Mouse (Mus musculus) lung, embryonic 14.5 days (tissue): Measurements from ENCODE around the gene Heatr9. TPM values are rescaled to one million over a fixed set of nuclear protein-coding genes. Genes with fewer than 3 reads are reported as not detected.

Source experiments
- ATAC-seq: fragments of 200-750 bp; cut with Nextera tagmentation; 2 replicates; pipeline ENCODE4 v1.8.0; 2017; ENCODE audit warnings: mild to moderate bottlenecking, moderate TSS enrichment, moderate library complexity; ENCODE audit not compliant: insufficient read depth
- DNase-seq: peaks from one replicate; pipeline ENCODE4 v3.0.0-alpha.2; 2015
- H3K27ac ChIP-seq: fragments of 300-500 bp; sonication (generic); 2 replicates; pipeline ENCODE4 v1.5.1; 2014; ENCODE audit warnings: low read depth, mild to moderate bottlenecking, moderate library complexity
- H3K27me3 ChIP-seq: fragments of 300-500 bp; sonication (generic); 2 replicates; pipeline ENCODE4 v1.6.1; 2014; ENCODE audit warnings: low read length, control low read depth; ENCODE audit not compliant: insufficient read depth
- H3K36me3 ChIP-seq: fragments of 300-500 bp; sonication (generic); 2 replicates; pipeline ENCODE4 v1.6.1; 2014; ENCODE audit warnings: control low read depth; ENCODE audit not compliant: insufficient read depth
- H3K4me1 ChIP-seq: fragments of 300-500 bp; sonication (generic); 2 replicates; pipeline ENCODE4 v1.6.1; 2014; ENCODE audit warnings: antibody characterized with exemption, control low read depth; ENCODE audit not compliant: insufficient read depth
- H3K4me2 ChIP-seq: fragments of 300-500 bp; sonication (generic); 2 replicates; pipeline ENCODE4 v1.6.1; 2014; ENCODE audit warnings: mild to moderate bottlenecking
- H3K4me3 ChIP-seq: fragments of 300-500 bp; sonication (generic); 2 replicates; pipeline ENCODE4 v1.5.1; 2014; ENCODE audit warnings: low read depth, low read length
- H3K9ac ChIP-seq: fragments of 300-500 bp; sonication (generic); 2 replicates; pipeline ENCODE4 v1.6.1; 2014
- H3K9me3 ChIP-seq: fragments of 300-500 bp; sonication (generic); 2 replicates; pipeline ENCODE4 v1.6.1; 2016; ENCODE audit warnings: low read depth, low read length, control low read depth
- CTCF ChIP-seq: IDR thresholded peaks from 2 replicates; pipeline ENCODE4 v1.5.1; 2016; ENCODE audit warnings: antibody characterized with exemption, low read depth
- WGBS: fragments of 180-500 bp; shearing (Covaris S2); extraction: QIAGEN DNeasy Blood & Tissue Kit; methylation state at CpG from one replicate; pipeline ENCODE4 v1.1.7; 2014; 5-methylcytosine and 5-hydroxymethylcytosine counted together
- polyA plus RNA-seq: library from polyadenylated mRNA; unstranded; fragments of >200 nt; fragmentation: Nextera tagmentation; extraction: Ambion mirVana; gene quantifications from 2 replicates; pipeline ENCODE4 v1.2.1, GENCODE M21; 2014

Gene Heatr9
- polyA plus RNA-seq, 1 experiment from 2014 or later: 0.09 TPM

- peak; percentile 55 for DNase-seq
- ATAC-seq: no peak
These were observed 22.2 kb upstream of the Heatr9 start for GRCm38 (mm10) chr11:83544214-83544613.

GRCm38 (mm10) chr11:83541415-83541814 is 19.4 kb upstream of the Heatr9 start:
- DNase-seq: no peak
- no peak for ATAC-seq
- WGBS: 86% methylated on average over 3 of the region's 3 CpGs

More at GRCm38 (mm10) chr11:83544214-83544613, 22.2 kb upstream of the Heatr9 start:
- Histone ChIP-seq H3K4me3 (no peak overlapping the region), H3K9ac (no peak overlapping the region), H3K27ac (no peak overlapping the region), H3K4me2 (no peak overlapping the region), H3K9me3 (no peaks in the 10 kb centered on the region), H3K27me3 (no peaks in the 10 kb centered on the region), H3K36me3 (no peaks in the 10 kb centered on the region), H3K4me1 (no peaks in the 10 kb centered on the region; the same call in 1 of the 2 replicates)
- WGBS: 45% methylated on average over 3 of the region's 3 CpGs
- TF ChIP-seq CTCF: no peak

GRCm38 (mm10) chr11:83540931-83541330 is 19.0 kb upstream of the Heatr9 start:
- Histone ChIP-seq H3K9ac (no peak overlapping the region), H3K4me3 (no peak overlapping the region), H3K9me3 (no peaks in the 10 kb centered on the region), H3K4me2 (no peak overlapping the region), H3K36me3 (no peaks in the 10 kb centered on the region), H3K4me1 (no peaks in the 10 kb centered on the region; the same call in 1 of the 2 replicates), H3K27ac (no peak overlapping the region), H3K27me3 (no peaks in the 10 kb centered on the region)
- WGBS: 87% methylated on average over 2 of the region's 2 CpGs
- TF ChIP-seq CTCF: no peak
- ATAC-seq: no peak
- no peak for DNase-seq

More at GRCm38 (mm10) chr11:83541415-83541814, 19.4 kb upstream of the Heatr9 start:
- no peaks in the 10 kb centered on the region; the same call in 1 of the 2 replicates for H3K4me1 ChIP-seq
- H3K4me2 ChIP-seq: no peak overlapping the region
- H3K27me3 ChIP-seq: no peaks in the 10 kb centered on the region
- no peak overlapping the region for H3K4me3 ChIP-seq
- H3K9me3 ChIP-seq: no peaks in the 10 kb centered on the region
- H3K36me3 ChIP-seq: no peaks in the 10 kb centered on the region
- no peak overlapping the region for H3K27ac ChIP-seq
- H3K9ac ChIP-seq: no peak overlapping the region
- no peak for TF ChIP-seq CTCF

- no peak overlapping the region for H3K27ac ChIP-seq
- no peak overlapping the region for H3K4me3 ChIP-seq
- ATAC-seq (no peak), DNase-seq (no peak)
- H3K4me1 ChIP-seq: no peaks in the 10 kb centered on the region
- H3K36me3 ChIP-seq: no peaks in the 10 kb centered on the region
- no peak overlapping the region for H3K9ac ChIP-seq
- 65% methylated on average over 3 of the region's 3 CpGs for WGBS
- no peak for TF ChIP-seq CTCF
- no peaks in the 10 kb centered on the region for H3K9me3 ChIP-seq
- H3K4me2 ChIP-seq: no peak overlapping the region
- H3K27me3 ChIP-seq: no peaks in the 10 kb centered on the region
These were observed 16.8 kb upstream of the Heatr9 start for GRCm38 (mm10) chr11:83538705-83539314.

- H3K4me2 ChIP-seq: no peak overlapping the region
- WGBS: 54% methylated on average over 3 of the region's 3 CpGs
- H3K4me1 ChIP-seq: no peaks in the 10 kb centered on the region
- DNase-seq (no peak), ATAC-seq (no peak)
- H3K9ac ChIP-seq: no peak overlapping the region
- no peak for TF ChIP-seq CTCF
- no peak overlapping the region for H3K4me3 ChIP-seq
- no peaks in the 10 kb centered on the region for H3K36me3 ChIP-seq
- no peaks in the 10 kb centered on the region for H3K27me3 ChIP-seq
- H3K9me3 ChIP-seq: no peaks in the 10 kb centered on the region
- H3K27ac ChIP-seq: no peak overlapping the region
These were observed 14.9 kb upstream of the Heatr9 start for GRCm38 (mm10) chr11:83536831-83537230.

GRCm38 (mm10) chr11:83534609-83535423 is 12.8 kb upstream of the Heatr9 start:
- Histone ChIP-seq H3K4me2 (peak overlapping the region; percentile 31), H3K9me3 (no peaks in the 10 kb centered on the region), H3K27ac (peak overlapping the region; percentile 36), H3K36me3 (no peaks in the 10 kb centered on the region), H3K9ac (no peak overlapping the region), H3K4me1 (no peaks in the 10 kb centered on the region), H3K27me3 (no peaks in the 10 kb centered on the region), H3K4me3 (no peak overlapping the region)
- DNase-seq (peak; percentile 93), ATAC-seq (peak; percentile 91; the same call in 1 of the 2 replicates)
- no peak for TF ChIP-seq CTCF
- WGBS: 21% methylated on average over 13 of the region's 13 CpGs

- Histone ChIP-seq H3K27me3 (no peaks in the 10 kb centered on the region), H3K4me2 (peak overlapping the region; percentile 31), H3K9ac (no peak overlapping the region), H3K4me3 (no peak overlapping the region), H3K27ac (peak overlapping the region; percentile 21; the same call in 1 of the 2 replicates), H3K36me3 (no peaks in the 10 kb centered on the region), H3K4me1 (no peaks in the 10 kb centered on the region), H3K9me3 (no peaks in the 10 kb centered on the region)
- 76% methylated on average over 8 of the region's 8 CpGs for WGBS
- DNase-seq (peak; percentile 2), ATAC-seq (no peak)
- TF ChIP-seq CTCF: no peak
These were observed 12.2 kb upstream of the Heatr9 start for GRCm38 (mm10) chr11:83534143-83534542.
